Mouse (Mus musculus) bone marrow macrophage, adult 2 months (primary cell): ENCODE data around the gene Mib2. TPM values are rescaled to one million over a fixed set of nuclear protein-coding genes. Genes with fewer than 3 reads are reported as not detected.
"Not testable (repeated sequence)": the region's sequence is repeated elsewhere in the genome, so short reads cannot be mapped to it uniquely, and the experiment has no call there.

Experiments used
- H3K27ac ChIP-seq: 2 replicates; pipeline ENCODE4 v1.5.1; 2012; ENCODE audit warnings: low read depth, low read length; ENCODE audit not compliant: insufficient read depth
- H3K4me1 ChIP-seq: 2 replicates; pipeline ENCODE4 v1.6.1; 2012; ENCODE audit warnings: low read length; ENCODE audit not compliant: control insufficient read depth, insufficient read depth
- H3K4me3 ChIP-seq: 2 replicates; pipeline ENCODE4 v1.5.1; 2012; ENCODE audit warnings: mild to moderate bottlenecking, low read length, moderate library complexity; ENCODE audit not compliant: insufficient read depth
- CTCF ChIP-seq: IDR thresholded peaks from 2 replicates; pipeline ENCODE4 v1.5.1; 2012; ENCODE audit warnings: low read depth, mild to moderate bottlenecking, low read length, moderate library complexity
- POLR2A ChIP-seq: IDR thresholded peaks from 2 replicates; pipeline ENCODE4 v1.6.1; 2012; ENCODE audit warnings: mild to moderate bottlenecking, low read depth, low read length, borderline replicate concordance
- polyA plus RNA-seq: library from polyadenylated mRNA; stranded (reverse); fragments of >200 nt; gene quantifications from 2 replicates; pipeline ENCODE4 v1.2.4, GENCODE M21; 2012; ENCODE audit not compliant: missing spikeins, insufficient read depth, insufficient read length

The Mib2 gene
- polyA plus RNA-seq, 1 experiment = 39.9 TPM

GRCm38 (mm10) chr4:155653086-155653450 is 15.9 kb downstream of the Mib2 start, which contains the start of gene Mmp23:
Mmp23 (minus strand) TSS chr4:155653384.
- H3K27ac ChIP-seq = no peak within 1 kb of the TSS
- TF ChIP-seq POLR2A (no peak), CTCF (no peak)
- peak within 1 kb of the TSS; percentile 31 for H3K4me3 ChIP-seq
- peaks cover 5% of the 10 kb centered on the region; the same call in 1 of the 2 replicates for H3K4me1 ChIP-seq

DNA sequence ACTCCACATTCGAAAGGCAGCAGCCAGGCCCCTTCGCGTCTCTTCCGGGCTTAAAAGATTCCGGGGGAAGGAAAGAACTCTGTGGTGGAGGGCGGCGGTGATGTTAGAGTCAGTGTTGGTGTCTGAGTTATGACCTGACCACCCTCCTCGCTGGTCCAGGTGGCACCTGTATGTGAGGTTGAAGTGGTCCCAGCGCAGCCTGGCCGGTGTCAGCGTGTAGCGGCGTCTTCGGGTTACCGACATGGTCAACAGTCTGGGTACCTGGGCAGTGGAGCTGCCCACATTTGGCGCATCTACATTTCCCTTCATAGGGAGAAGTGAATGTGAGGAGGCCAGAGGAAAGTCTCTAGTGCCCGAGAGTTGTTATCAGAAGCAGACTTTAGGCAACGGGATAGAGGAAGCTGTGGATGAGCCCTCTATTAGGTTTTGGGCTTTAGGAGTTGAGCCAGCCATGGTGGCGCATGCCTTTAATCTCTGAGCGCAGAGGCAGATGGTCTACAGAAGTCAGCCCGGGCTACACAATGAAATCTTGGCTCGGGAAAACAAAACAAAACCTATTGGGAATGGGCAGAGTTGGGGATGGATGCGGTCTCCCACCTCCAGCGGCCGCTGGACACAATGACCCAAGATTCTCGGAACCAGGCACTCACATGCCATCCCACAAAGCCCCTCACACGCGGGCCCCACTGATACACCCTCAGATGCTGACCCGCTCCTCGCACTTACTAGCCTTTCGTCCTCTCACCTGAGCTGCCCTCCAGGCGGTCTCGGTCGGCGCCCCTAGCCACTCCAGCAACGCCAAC is 16.5 kb downstream of the Mib2 start:
- Histone ChIP-seq H3K4me1 (peaks cover 5% of the 10 kb centered on the region; the same call in 1 of the 2 replicates), H3K27ac (no peak overlapping the region), H3K4me3 (no peak overlapping the region)
- no peak for TF ChIP-seq POLR2A

DNA sequence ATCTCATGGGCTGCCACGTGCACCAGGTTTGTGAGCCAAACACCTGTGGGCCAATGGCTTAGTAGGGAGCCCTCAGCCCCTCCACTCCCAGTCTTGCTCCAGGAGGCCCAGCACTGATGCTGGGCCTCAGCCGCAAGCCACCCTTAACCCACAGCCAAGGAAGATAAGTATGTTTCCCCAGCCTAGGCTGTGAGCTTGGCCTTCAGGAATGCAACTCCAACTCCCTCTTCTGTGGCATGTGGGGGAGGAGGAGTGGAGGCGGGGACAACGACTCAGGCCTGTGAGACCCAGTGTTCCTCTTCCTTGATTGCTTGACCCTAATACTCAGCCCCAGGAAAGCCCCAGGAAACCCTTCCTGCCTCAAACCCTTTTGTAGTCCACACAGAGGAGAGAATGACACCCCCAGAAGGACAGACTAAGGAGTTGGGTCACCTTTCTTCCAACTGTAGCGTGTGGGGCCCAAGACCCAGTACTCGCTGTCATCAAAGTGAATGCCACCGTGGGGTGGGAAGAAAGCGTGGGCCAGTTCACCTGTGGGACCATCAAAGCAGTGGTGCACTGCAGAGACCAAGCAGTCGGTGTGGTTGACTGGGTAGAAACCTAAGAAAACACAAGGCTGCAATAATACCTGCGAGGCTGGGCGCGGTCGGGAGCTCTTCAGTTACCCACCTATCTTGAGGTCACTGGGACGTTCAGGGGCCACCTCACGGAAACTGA is 17.3 kb downstream of the Mib2 start:
- Histone ChIP-seq H3K4me3 (no peak overlapping the region), H3K27ac (no peak overlapping the region), H3K4me1 (peaks cover 5% of the 10 kb centered on the region; the same call in 1 of the 2 replicates)
- no peak for TF ChIP-seq CTCF
- TF ChIP-seq POLR2A = no peak

DNA sequence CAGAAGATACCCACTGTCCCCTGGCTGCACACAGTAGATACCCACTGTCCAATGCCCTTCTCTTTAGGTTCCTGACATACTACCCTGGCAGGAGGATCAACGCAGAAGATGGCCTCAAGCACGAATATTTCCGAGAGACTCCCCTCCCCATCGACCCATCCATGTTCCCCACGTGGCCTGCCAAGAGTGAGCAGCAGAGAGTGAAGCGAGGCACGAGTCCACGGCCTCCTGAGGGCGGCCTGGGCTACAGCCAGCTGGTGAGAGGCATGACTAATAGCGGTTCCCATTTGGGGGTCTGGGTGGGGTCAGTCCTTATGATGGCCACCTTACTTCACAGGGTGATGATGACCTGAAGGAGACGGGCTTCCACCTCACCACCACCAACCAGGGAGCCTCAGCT is 19.6 kb downstream of the Mib2 start:
- Histone ChIP-seq H3K27ac (no peak overlapping the region), H3K4me3 (no peak overlapping the region), H3K4me1 (0 out of 2 replicates have a peak, but pooled peaks cover 3% of the 10 kb centered on the region)
- TF ChIP-seq CTCF = no peak
- no peak for TF ChIP-seq POLR2A

GRCm38 (mm10) chr4:155645721-155646120 is 23.3 kb downstream of the Mib2 start:
- TF ChIP-seq CTCF (no peak), POLR2A (no peak)

DNA sequence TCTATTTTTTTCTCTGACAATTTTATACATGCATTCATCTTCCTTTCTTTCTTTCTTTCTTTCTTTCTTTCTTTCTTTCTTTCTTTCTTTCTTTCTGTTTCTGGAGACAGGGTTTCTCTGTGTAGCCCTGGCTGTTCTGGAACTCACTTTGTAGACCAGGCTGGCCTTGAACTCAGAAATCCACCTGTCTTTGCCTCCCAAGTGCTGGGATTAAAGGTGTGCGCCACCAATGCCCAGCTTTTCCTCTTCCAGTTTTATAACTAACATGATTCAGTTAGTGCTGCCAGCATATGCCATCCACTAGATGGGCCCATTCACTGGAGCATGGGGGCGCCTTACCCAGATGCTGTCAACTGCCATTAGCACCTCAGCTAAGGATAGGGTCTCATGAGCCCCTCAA is 23.7 kb downstream of the Mib2 start, which contains the start of gene Gm10563:
TSS of gene Gm10563 (minus strand) at position 101 of the 400 bp plus-strand sequence.
- not testable (repeated sequence) for H3K27ac ChIP-seq, H3K4me1 ChIP-seq, H3K4me3 ChIP-seq

More at GRCm38 (mm10) chr4:155645721-155646120, 23.3 kb downstream of the Mib2 start:
- no peak overlapping the region for H3K4me3 ChIP-seq
- no peaks in the 10 kb centered on the region for H3K4me1 ChIP-seq
- no peak overlapping the region for H3K27ac ChIP-seq

- no peak overlapping the region for H3K27ac ChIP-seq
- TF ChIP-seq POLR2A (no peak), CTCF (no peak)
- H3K4me3 ChIP-seq = no peak overlapping the region
- no peaks in the 10 kb centered on the region for H3K4me1 ChIP-seq
These were observed 25.5 kb downstream of the Mib2 start for GRCm38 (mm10) chr4:155643531-155643930.

GRCm38 (mm10) chr4:155635766-155636499 is 33.1 kb downstream of the Mib2 start:
- TF ChIP-seq CTCF = no peak
- TF ChIP-seq POLR2A = no peak
- H3K27ac ChIP-seq = no peak overlapping the region
- peaks cover 8% of the 10 kb centered on the region for H3K4me1 ChIP-seq
- H3K4me3 ChIP-seq = no peak overlapping the region

- Histone ChIP-seq H3K4me3 (no peak overlapping the region), H3K27ac (no peak overlapping the region), H3K4me1 (no peaks in the 10 kb centered on the region)
- TF ChIP-seq POLR2A (no peak), CTCF (no peak)
These were observed 38.7 kb downstream of the Mib2 start for GRCm38 (mm10) chr4:155630267-155630666.
